Mouse (Mus musculus) bone marrow, adult 2 months (tissue): ENCODE measurements around the gene Bace2. TPM values are rescaled to one million over a fixed set of nuclear protein-coding genes. Genes with fewer than 3 reads are reported as not detected.

Experiments
- H3K27ac ChIP-seq: fragments of 200-500 bp; 2 replicates; pipeline ENCODE4 v1.5.1; 2012; ENCODE audit warnings: low read depth, mild to moderate bottlenecking, control low read depth, inconsistent platforms, low read length; ENCODE audit not compliant: control insufficient read depth, poor library complexity, insufficient read depth
- H3K4me1 ChIP-seq: fragments of 200-500 bp; 2 replicates; pipeline ENCODE4 v1.6.1; 2011; ENCODE audit warnings: low read length; ENCODE audit not compliant: control insufficient read depth, insufficient read depth
- H3K4me3 ChIP-seq: fragments of 200-500 bp; replicated peaks from 2 replicates; pipeline ENCODE3; 2011; ENCODE audit warnings: mild to moderate bottlenecking, low read depth, low read length, control low read depth; ENCODE audit not compliant: control insufficient read depth
- CTCF ChIP-seq: fragments of 200-500 bp; IDR thresholded peaks from 2 replicates; pipeline ENCODE4 v1.5.1; 2011; ENCODE audit warnings: low read length, control low read depth; ENCODE audit not compliant: control insufficient read depth, insufficient read depth
- POLR2A ChIP-seq: fragments of 200-500 bp; IDR thresholded peaks from 2 replicates; pipeline ENCODE4 v1.6.1; 2011; ENCODE audit warnings: low read depth, mild to moderate bottlenecking, control low read depth, low read length, borderline replicate concordance; ENCODE audit not compliant: control insufficient read depth
- WGBS: fragments of 180-500 bp; shearing (Covaris S2); methylation state at CpG from one replicate; pipeline ENCODE4 v1.1.7; 2018; 5-methylcytosine and 5-hydroxymethylcytosine counted together
- polyA plus RNA-seq: library from polyadenylated mRNA; stranded (reverse); fragments of >200 nt; gene quantifications from 2 replicates; pipeline ENCODE4 v1.2.4, GENCODE M21; 2011; ENCODE audit warnings: low replicate concordance; ENCODE audit not compliant: missing spikeins, insufficient read depth, insufficient read length

The Bace2 gene
- polyA plus RNA-seq, 1 experiment = 0.72 TPM

DNA sequence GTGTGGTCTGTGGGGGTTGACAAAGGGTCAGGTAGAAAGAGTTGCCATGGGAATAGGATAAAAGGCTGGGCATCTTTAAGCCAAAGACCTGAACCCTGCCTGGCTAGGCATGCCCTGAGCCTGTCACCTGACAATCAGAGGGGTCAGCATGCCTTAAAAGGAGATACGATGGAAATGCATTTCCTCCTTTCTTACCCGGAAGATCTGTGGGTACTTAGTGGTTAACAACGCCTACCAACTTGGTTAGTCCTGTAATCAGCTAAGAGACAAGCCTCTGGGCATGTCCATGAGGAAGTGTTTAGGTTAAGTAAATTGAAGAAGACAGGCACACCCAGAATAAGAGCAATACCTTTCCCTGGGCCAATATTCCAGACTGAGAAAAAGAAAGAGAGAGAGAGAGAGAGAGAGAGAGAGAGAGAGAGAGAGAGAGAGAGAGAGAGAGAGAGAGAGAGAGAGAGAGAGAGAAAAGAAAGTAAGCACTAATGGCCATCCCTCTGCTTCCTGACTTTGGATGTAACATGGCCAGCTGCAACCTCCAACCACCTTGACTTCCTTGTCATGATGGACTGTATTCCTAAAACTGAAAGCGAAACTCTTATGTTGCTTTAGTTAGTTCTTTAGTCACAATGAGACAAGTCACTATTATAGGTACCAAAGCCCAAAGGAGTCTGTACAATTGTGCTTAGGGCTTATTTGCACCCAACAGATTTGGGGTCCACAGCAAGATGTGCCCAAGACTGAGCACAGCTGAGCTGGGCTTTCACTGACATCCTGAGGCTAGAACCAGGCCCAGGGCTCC lies 111.7 kb downstream of the Bace2 start:
- 28% methylated on average over 4 of the region's 4 CpGs for WGBS
- Histone ChIP-seq H3K27ac (no peak overlapping the region), H3K4me1 (peaks cover 3% of the 10 kb centered on the region), H3K4me3 (no peak overlapping the region)
- no peak for TF ChIP-seq CTCF
- TF ChIP-seq POLR2A = no peak

DNA sequence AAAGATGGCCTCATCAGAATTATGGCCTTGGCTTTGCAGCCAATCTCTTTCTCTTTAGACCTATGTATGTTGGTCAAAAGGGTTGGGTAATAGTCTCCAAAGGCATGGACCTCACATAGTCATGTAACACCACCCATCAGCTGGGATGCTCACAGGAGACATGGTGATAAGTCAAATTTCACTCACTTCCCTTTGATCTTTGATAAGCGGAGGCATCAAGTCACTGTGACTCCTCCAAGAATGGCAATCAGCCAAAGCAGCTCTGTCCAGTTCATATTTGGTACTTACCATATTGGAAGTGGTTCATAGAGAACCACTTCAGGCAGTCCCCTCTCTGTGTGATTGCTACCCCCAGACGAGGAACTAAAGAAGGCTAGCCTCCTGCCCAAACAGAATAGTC lies 118.1 kb downstream of the Bace2 start:
- TF ChIP-seq POLR2A = no peak
- WGBS = 65% methylated on average over 2 of the region's 2 CpGs
- no peaks in the 10 kb centered on the region; the same call in 1 of the 2 replicates for H3K4me1 ChIP-seq
- H3K27ac ChIP-seq = no peak overlapping the region
- H3K4me3 ChIP-seq = no peak overlapping the region

DNA sequence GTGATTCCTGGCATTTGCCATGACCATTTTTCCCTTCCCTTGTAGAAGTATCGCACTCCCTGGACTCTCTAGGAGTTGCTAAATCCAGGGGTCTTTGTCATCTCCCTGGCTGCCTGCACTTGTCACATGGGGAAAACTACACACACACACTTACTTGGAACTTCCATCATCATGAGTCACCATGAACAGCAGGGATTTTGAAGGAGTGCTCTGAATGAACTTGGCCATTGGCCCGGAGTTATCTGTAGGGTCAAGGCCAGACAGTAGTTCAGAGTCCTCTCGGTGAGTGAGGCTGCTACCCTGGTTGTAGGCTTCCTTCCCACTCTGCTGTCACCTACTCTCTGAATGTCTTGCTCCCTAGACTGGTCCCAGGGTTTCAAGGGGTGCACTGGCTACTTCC lies 119.0 kb downstream of the Bace2 start:
- H3K4me3 ChIP-seq = no peak overlapping the region
- TF ChIP-seq CTCF = no peak
- TF ChIP-seq POLR2A = no peak
- 75% methylated on average over 3 of the region's 3 CpGs for WGBS
- H3K4me1 ChIP-seq = no peaks in the 10 kb centered on the region; the same call in 1 of the 2 replicates
- H3K27ac ChIP-seq = no peak overlapping the region

DNA sequence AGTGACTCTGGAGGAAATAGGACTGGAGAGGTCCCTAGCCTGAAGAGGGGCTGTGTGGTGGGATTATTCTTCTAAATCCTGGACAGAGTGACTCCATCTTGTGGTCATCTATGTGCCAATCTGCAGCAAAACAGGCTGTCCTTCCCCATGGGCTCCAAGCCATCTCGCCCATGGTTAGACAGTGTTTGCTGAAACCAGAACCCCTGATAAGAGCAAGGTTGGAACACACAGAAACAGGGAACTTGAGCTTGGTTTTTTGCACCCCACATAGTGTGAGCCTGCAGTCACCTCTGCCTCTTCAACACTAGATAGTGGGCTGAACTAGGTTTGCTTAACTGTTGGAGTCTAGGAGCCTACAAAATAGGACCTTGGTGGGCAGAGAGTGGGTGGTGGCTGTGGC lies 120.0 kb downstream of the Bace2 start:
- Histone ChIP-seq H3K4me3 (no peak overlapping the region), H3K4me1 (no peaks in the 10 kb centered on the region; the same call in 1 of the 2 replicates), H3K27ac (no peak overlapping the region)
- WGBS = 28% methylated on average over 1 of the region's 1 CpGs
- no peak for TF ChIP-seq CTCF
- TF ChIP-seq POLR2A = no peak

DNA sequence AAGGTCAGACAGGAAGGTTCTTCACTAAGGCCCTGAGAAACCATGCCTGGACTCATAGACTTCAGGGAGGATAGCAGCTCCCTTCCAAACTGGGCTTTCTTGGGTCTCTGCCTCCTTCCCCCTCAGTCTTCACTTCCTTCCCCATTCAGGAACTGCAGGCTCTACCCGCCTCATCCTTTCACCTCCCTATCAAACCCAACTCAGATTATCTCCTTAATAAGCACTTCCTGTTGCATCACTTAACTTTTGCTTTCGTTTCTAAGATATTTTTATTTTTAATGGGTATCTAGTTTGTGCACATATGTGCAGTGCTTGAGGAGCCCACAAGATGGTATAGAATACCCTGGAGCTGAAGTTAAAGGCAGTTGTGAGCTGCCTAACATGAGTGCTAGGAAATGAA lies 122.1 kb downstream of the Bace2 start:
- H3K4me1 ChIP-seq = no peaks in the 10 kb centered on the region
- 10% methylated on average over 2 of the region's 2 CpGs for WGBS
- no peak overlapping the region for H3K27ac ChIP-seq
- H3K4me3 ChIP-seq = no peak overlapping the region
- TF ChIP-seq POLR2A (no peak), CTCF (no peak)

DNA sequence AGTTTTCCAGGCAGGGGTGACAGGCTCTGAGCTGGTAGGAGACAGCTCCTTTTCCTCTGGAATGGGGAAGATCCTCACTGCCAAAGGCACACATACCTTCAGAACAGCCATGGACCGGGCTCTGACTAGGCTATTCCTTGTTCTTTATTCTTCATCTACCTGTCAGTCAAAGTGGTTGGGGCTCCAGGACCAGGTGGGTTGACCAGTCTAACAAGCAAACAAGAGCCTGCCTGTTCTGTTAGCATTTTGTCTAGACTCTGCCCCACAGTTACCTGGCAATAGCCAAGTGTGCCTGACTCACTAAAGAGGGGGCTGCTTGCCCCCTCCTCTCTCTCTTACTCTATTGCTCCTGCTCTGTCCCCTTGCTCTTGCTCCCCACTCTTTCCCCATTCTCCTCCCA lies 135.8 kb downstream of the Bace2 start:
- Histone ChIP-seq H3K4me1 (no peaks in the 10 kb centered on the region), H3K4me3 (no peak overlapping the region), H3K27ac (no peak overlapping the region)
- TF ChIP-seq POLR2A (no peak), CTCF (no peak)
- 88% methylated on average over 1 of the region's 1 CpGs for WGBS

Other genes with a start within 250 kb of the Bace2 start
- gene Dscam, start 186.0 kb upstream of the Bace2 start, polyA plus RNA-seq = not detected in 2 replicates
- 6.4 and 7.8 TPM in 2 replicates for gene Mx1, start 106.2 kb downstream of the Bace2 start, polyA plus RNA-seq
- gene Fam3b, start 158.1 kb downstream of the Bace2 start, polyA plus RNA-seq = 2.4 TPM in 1 of 2 replicates, not detected in the other